Mouse (Mus musculus) kidney, postnatal 36 days (tissue): ENCODE results near the gene Lrrc23.

Experiments used
- DNase-seq, 2 experiments: peaks; one replicate each; pipeline ENCODE4 v3.0.0; 2021 to 2022; ENCODE audit warnings: mixed read lengths in 2 of 2

The Lrrc23 gene

GRCm38 (mm10) chr6:124740211-124740887 is 39.2 kb downstream of the Lrrc23 start:
- peak; percentile 62 to 63 for DNase-seq

- DNase-seq, result no peak
These were observed 40.2 kb downstream of the Lrrc23 start for GRCm38 (mm10) chr6:124739231-124739796.

GRCm38 (mm10) chr6:124738511-124739023 is 41.0 kb downstream of the Lrrc23 start, which contains the start of gene Ptpn6:
Ptpn6 (minus strand) TSS chr6:124738714.
- DNase-seq, result peak; percentile 92 to 95

GRCm38 (mm10) chr6:124737040-124737439 is 42.5 kb downstream of the Lrrc23 start:
- DNase-seq, result no peak

GRCm38 (mm10) chr6:124734417-124734816 is 45.1 kb downstream of the Lrrc23 start:
- no peak for DNase-seq

- DNase-seq, result peak in 1 of 2 experiments; percentile 48
These were observed 46.8 kb downstream of the Lrrc23 start for GRCm38 (mm10) chr6:124732476-124733370.

- no peak for DNase-seq
These were observed 48.5 kb downstream of the Lrrc23 start for GRCm38 (mm10) chr6:124731038-124731437.

- DNase-seq, result no peak
These were observed 49.4 kb downstream of the Lrrc23 start for GRCm38 (mm10) chr6:124729850-124730705.

GRCm38 (mm10) chr6:124728621-124729020 is 50.9 kb downstream of the Lrrc23 start:
- no peak for DNase-seq

- DNase-seq, result no peak
These were observed 55.1 kb downstream of the Lrrc23 start for GRCm38 (mm10) chr6:124724472-124724871.

GRCm38 (mm10) chr6:124723541-124723940 is 56.0 kb downstream of the Lrrc23 start:
- DNase-seq, result no peak

GRCm38 (mm10) chr6:124722876-124723473 is 56.6 kb downstream of the Lrrc23 start:
- no peak for DNase-seq

- no peak for DNase-seq
These were observed 58.6 kb downstream of the Lrrc23 start for GRCm38 (mm10) chr6:124720904-124721303.
